Mouse (Mus musculus): Measurements from ENCODE around the gene Acer1. TPM values are rescaled to one million over a fixed set of nuclear protein-coding genes. Genes with fewer than 3 reads are reported as not detected.

Gene Acer1
- polyA plus RNA-seq, 1 experiment from 2014 or later: not detected

DNA sequence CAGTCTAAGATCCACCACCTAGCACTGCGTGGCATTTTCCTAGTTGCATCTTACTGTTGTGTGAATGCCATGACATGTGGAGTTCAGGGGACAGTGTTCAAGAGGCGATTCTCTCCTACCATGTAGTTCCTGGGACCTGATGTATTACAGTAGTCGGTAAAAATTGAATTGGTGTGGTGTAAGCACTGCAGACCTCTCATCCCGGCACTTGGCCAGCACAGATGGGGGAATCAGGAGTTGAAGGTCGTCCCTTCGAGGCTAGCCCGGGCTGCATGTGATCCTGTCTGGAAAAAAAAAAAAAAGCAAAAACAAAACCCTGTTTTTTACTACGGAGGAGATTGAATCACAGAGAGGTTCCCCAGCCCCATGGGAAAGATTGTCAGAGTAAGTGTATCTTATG, 13.1 kb upstream of the Acer1 start:
- Histone ChIP-seq H3K9me3 (ENCODE audit: control insufficient read depth, low read length) (no peaks in the 10 kb centered on the region), H3K36me3 (ENCODE audit: control insufficient read depth, insufficient read depth, low read length) (peaks cover 13% of the 10 kb centered on the region; the same call in 1 of the 2 replicates)

DNA sequence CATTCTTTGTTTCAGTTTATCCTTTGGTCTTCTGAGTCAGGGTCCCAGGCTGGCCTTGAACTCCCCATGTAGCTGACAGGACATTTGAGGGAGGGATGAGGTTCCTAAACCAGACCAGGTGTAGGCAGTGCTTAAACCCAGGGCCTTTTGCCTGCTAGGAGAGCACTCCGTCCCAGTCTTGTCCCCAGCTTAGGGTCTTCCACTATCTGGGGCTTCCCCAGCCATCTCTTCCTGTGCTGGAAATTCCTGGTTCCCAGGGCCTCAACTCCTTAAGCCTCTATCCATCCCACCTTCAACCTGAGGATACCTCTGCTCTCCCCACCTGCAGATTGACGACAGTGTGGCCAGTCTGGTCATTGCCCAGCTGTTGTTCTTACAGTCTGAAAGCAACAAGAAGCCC, 9.0 kb upstream of the Acer1 start:
- ATAC-seq (ENCODE audit: low FRiP score): no peak
- Histone ChIP-seq H3K27ac (ENCODE audit: low read depth, low read length) (no peak overlapping the region), H3K9me3 (ENCODE audit: control insufficient read depth, low read length) (no peaks in the 10 kb centered on the region), H3K4me3 (ENCODE audit: low read depth, low read length) (peak overlapping the region; percentile 67), H3K4me1 (replicated peaks; ENCODE audit: control insufficient read depth, insufficient read depth, low read length) (peaks cover 6% of the 10 kb centered on the region; the same call in 1 of the 2 replicates), H3K27me3 (ENCODE audit: control insufficient read depth, insufficient read depth, low read length) (no peaks in the 10 kb centered on the region; the same call in 1 of the 2 replicates), H3K36me3 (ENCODE audit: control insufficient read depth, insufficient read depth, low read length) (peaks cover 8% of the 10 kb centered on the region; the same call in 1 of the 2 replicates), H3K4me2 (replicated peaks; ENCODE audit: low read depth, low read length) (peak overlapping the region; percentile 57), H3K9ac (ENCODE audit: low read depth, low read length) (peak overlapping the region; percentile 61)
- WGBS: 81% methylated on average over 2 of the region's 2 CpGs
- DNase-seq (ENCODE audit: low spot score): peak; percentile 11

More for the DNA sequence above, 13.1 kb upstream of the Acer1 start:
- DNase-seq (ENCODE audit: low spot score): no peak
- no peak for ATAC-seq (ENCODE audit: low FRiP score)
- H3K4me3 ChIP-seq (ENCODE audit: low read depth, low read length): no peak overlapping the region
- no peak overlapping the region for H3K4me2 ChIP-seq (replicated peaks; ENCODE audit: low read depth, low read length)
- WGBS: 94% methylated on average over 8 of the region's 8 CpGs
- no peak overlapping the region for H3K9ac ChIP-seq (ENCODE audit: low read depth, low read length)
- H3K27me3 ChIP-seq (ENCODE audit: control insufficient read depth, insufficient read depth, low read length): no peaks in the 10 kb centered on the region; the same call in 1 of the 2 replicates
- H3K4me1 ChIP-seq (replicated peaks; ENCODE audit: control insufficient read depth, insufficient read depth, low read length): peaks cover 11% of the 10 kb centered on the region; the same call in 1 of the 2 replicates
- H3K27ac ChIP-seq (ENCODE audit: low read depth, low read length): no peak overlapping the region

DNA sequence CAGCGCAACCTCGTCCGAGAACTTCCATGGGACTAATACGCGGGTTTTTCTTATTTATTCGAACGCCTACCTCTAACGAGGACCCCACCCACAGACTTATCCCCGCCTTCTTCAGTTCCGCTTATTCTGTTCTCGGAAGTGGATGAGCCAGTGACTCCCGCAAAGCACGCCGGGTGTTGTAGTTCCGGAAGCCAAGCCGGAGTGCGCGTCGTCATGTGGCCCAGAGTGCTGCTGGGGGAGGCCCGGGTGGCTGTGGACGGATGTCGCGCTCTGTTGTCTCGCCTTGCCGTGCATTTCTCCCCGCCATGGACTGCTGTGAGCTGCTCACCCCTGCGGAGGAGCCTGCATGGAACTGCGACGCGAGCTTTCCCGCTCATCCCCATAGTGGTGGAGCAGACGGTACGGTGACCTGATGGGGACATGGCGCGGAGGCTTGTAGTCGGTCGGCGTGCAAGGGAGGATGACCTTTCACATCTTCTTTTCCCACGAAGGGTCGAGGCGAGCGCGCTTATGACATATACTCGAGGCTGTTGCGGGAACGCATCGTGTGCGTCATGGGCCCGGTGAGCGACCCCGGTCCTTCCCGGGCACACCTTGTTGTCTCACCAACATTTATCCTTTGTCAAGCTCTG, 8.3 kb upstream of the Acer1 start, which contains the start of gene Clpp:
TSS of gene Clpp (plus strand) at position 191 of the 632 bp plus-strand sequence.
- ATAC-seq (ENCODE audit: low FRiP score) (peak; percentile 96), DNase-seq (ENCODE audit: low spot score) (peak; percentile 95)
- no peaks in the 10 kb centered on the region for H3K9me3 ChIP-seq (ENCODE audit: control insufficient read depth, low read length)
- WGBS: under 1% methylated on average over 52 of the region's 52 CpGs
- H3K27ac ChIP-seq (ENCODE audit: low read depth, low read length): peak within 1 kb of the TSS; percentile 59; the same call in 1 of the 2 replicates
- H3K36me3 ChIP-seq (ENCODE audit: control insufficient read depth, insufficient read depth, low read length): peaks cover 8% of the 10 kb centered on the region; the same call in 1 of the 2 replicates
- H3K4me3 ChIP-seq (ENCODE audit: low read depth, low read length): peak within 1 kb of the TSS; percentile 67
- peaks cover 6% of the 10 kb centered on the region; the same call in 1 of the 2 replicates for H3K4me1 ChIP-seq (replicated peaks; ENCODE audit: control insufficient read depth, insufficient read depth, low read length)
- peak within 1 kb of the TSS; percentile 70 for H3K9ac ChIP-seq (ENCODE audit: low read depth, low read length)
- no peaks in the 10 kb centered on the region; the same call in 1 of the 2 replicates for H3K27me3 ChIP-seq (ENCODE audit: control insufficient read depth, insufficient read depth, low read length)
- peak within 1 kb of the TSS; percentile 57 for H3K4me2 ChIP-seq (replicated peaks; ENCODE audit: low read depth, low read length)

DNA sequence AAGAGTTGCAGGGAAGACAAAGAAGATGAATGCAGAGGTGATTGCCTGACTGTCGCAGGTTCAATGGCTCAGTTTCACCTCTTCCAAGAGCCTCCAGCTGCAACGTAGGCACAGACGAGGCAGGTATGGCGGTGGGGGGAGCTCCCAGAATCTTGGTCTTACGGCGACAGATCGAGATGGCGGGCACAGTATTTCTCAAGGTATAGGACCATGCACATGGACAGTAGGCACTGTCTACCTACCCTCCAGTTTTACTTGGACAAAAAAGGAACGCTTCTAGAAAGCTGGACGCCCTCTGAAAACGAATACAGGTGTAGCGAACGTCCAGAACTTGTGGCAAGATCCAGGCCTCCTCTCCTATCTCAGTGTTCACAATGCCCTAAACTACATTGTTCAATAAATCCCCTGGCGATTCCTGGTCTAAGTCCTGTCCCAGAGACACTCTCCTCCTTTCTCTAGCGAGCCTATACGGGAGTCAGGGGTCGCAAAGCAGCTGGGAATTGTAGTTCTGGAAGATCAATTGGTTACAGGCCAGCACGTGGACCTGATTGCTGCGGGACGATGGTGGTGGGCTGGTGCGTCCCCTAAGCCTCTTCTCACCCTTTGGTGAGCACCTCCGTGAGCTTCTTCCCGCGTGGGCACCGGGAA, 7.7 kb upstream of the Acer1 start:
- DNase-seq (ENCODE audit: low spot score): peak; percentile 87
- 4% methylated on average over 25 of the region's 25 CpGs for WGBS
- Histone ChIP-seq H3K27me3 (ENCODE audit: control insufficient read depth, insufficient read depth, low read length) (no peaks in the 10 kb centered on the region; the same call in 1 of the 2 replicates), H3K27ac (ENCODE audit: low read depth, low read length) (peak overlapping the region; percentile 59; the same call in 1 of the 2 replicates), H3K36me3 (ENCODE audit: control insufficient read depth, insufficient read depth, low read length) (peaks cover 6% of the 10 kb centered on the region; the same call in 1 of the 2 replicates), H3K4me1 (replicated peaks; ENCODE audit: control insufficient read depth, insufficient read depth, low read length) (peaks cover 6% of the 10 kb centered on the region; the same call in 1 of the 2 replicates), H3K4me3 (ENCODE audit: low read depth, low read length) (peak overlapping the region; percentile 67), H3K4me2 (replicated peaks; ENCODE audit: low read depth, low read length) (peak overlapping the region; percentile 57), H3K9me3 (ENCODE audit: control insufficient read depth, low read length) (no peaks in the 10 kb centered on the region), H3K9ac (ENCODE audit: low read depth, low read length) (peak overlapping the region; percentile 70)
- peak; percentile 95 for ATAC-seq (ENCODE audit: low FRiP score)

DNA sequence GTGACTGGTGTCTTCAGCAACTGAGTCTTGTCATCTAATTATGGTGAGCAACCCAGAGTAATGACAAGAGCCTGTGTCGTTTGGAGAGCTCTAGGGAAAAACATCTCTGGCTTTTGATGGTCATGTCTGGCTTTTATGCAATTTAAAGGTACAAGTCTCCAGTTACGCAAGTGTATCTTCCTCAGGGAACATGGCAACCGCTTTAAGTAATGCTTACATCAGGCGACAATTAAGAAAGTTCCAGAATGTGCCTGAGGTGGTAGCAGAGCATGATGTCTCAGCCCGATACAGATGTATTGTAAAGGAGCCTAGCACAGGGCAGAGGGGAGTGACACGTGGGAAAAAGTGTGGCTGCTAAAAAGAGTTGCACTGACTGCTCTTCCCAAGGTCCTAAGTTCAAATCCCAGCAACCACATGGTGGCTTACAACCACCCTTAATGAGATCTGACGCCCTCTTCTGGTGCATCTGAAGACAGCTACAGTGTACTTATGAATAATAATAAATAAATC, 7.0 kb upstream of the Acer1 start:
- Histone ChIP-seq H3K4me2 (replicated peaks; ENCODE audit: low read depth, low read length) (peak overlapping the region; percentile 57), H3K36me3 (ENCODE audit: control insufficient read depth, insufficient read depth, low read length) (peaks cover 6% of the 10 kb centered on the region; the same call in 1 of the 2 replicates), H3K9ac (ENCODE audit: low read depth, low read length) (peak overlapping the region; percentile 3; the same call in 1 of the 2 replicates)

DNA sequence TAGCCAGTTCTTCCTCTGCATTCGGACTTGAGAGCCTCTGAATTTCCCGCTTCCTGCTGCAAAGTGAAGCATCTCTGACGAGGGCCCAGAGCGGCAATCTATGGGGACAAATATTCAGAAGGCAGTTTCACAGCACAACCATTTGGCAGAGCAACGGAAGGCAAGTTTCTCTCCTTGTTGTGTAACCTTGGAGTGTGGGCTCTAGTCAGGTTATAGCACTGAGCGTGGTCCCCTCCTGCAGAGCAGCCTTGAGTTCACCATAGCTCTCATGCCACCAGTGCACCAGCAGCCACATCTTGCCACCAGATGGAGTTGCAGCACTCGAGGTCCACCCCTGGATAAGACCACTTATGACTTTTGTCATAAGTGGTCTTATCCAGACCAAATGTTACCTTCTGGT, 6.5 kb upstream of the Acer1 start:
- H3K4me1 ChIP-seq (replicated peaks; ENCODE audit: control insufficient read depth, insufficient read depth, low read length): peaks cover 6% of the 10 kb centered on the region; the same call in 1 of the 2 replicates
- H3K9me3 ChIP-seq (ENCODE audit: control insufficient read depth, low read length): no peaks in the 10 kb centered on the region
- no peak for ATAC-seq (ENCODE audit: low FRiP score)
- H3K9ac ChIP-seq (ENCODE audit: low read depth, low read length): no peak overlapping the region
- DNase-seq (ENCODE audit: low spot score): no peak
- peaks cover 2% of the 10 kb centered on the region; the same call in 1 of the 2 replicates for H3K36me3 ChIP-seq (ENCODE audit: control insufficient read depth, insufficient read depth, low read length)
- no peak overlapping the region for H3K27ac ChIP-seq (ENCODE audit: low read depth, low read length)
- no peak overlapping the region for H3K4me2 ChIP-seq (replicated peaks; ENCODE audit: low read depth, low read length)
- no peaks in the 10 kb centered on the region; the same call in 1 of the 2 replicates for H3K27me3 ChIP-seq (ENCODE audit: control insufficient read depth, insufficient read depth, low read length)
- WGBS: 90% methylated on average over 7 of the region's 7 CpGs
- H3K4me3 ChIP-seq (ENCODE audit: low read depth, low read length): no peak overlapping the region

More for the DNA sequence above, 7.0 kb upstream of the Acer1 start:
- 79% methylated on average over 7 of the region's 7 CpGs for WGBS
- Histone ChIP-seq H3K4me3 (ENCODE audit: low read depth, low read length) (peak overlapping the region; percentile 67; the same call in 1 of the 2 replicates), H3K27ac (ENCODE audit: low read depth, low read length) (no peak overlapping the region), H3K9me3 (ENCODE audit: control insufficient read depth, low read length) (no peaks in the 10 kb centered on the region), H3K27me3 (ENCODE audit: control insufficient read depth, insufficient read depth, low read length) (no peaks in the 10 kb centered on the region; the same call in 1 of the 2 replicates), H3K4me1 (replicated peaks; ENCODE audit: control insufficient read depth, insufficient read depth, low read length) (peaks cover 6% of the 10 kb centered on the region; the same call in 1 of the 2 replicates)
- no peak for DNase-seq (ENCODE audit: low spot score)
- no peak for ATAC-seq (ENCODE audit: low FRiP score)

DNA sequence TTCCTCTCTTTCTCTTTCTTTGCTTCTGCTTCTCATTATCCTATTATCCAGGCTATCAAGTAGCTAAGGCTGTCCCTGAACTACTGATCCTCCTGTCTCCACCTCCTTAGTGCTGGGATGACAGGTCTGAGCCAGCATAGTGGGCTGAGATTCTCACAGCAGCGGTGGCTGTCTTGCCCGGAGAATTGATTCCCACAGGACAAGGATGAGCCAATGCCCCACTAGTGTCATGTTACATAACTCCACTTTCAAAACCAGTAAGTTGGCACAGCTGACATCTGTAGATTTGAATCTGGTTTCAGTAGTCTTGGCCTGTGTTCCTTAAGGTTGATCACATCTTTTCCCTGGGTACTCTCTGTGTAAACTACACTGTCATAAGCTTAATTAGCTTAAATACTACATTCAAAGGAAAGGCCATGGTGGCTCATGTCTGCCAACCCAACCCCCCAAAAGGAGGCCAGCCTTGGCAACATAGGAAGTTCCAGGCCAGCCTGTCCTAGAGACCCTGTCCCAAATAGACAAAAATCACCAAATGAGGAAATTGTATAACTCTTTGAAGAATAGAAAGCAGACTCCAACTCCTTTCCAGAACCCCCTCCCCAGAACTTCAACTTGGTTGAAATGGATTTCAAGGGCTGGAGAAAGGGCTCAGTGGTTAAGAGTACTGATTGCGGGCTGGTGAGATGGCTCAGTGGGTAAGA, 4.3 kb upstream of the Acer1 start:
- WGBS: 90% methylated on average over 3 of the region's 3 CpGs
- no peak overlapping the region for H3K27ac ChIP-seq (ENCODE audit: low read depth, low read length)
- DNase-seq (ENCODE audit: low spot score): no peak
- H3K4me3 ChIP-seq (ENCODE audit: low read depth, low read length): no peak overlapping the region
- no peak overlapping the region for H3K4me2 ChIP-seq (replicated peaks; ENCODE audit: low read depth, low read length)
- ATAC-seq (ENCODE audit: low FRiP score): no peak
- H3K9me3 ChIP-seq (ENCODE audit: control insufficient read depth, low read length): no peaks in the 10 kb centered on the region
- peaks cover 5% of the 10 kb centered on the region; the same call in 1 of the 2 replicates for H3K4me1 ChIP-seq (replicated peaks; ENCODE audit: control insufficient read depth, insufficient read depth, low read length)
- no peaks in the 10 kb centered on the region; the same call in 1 of the 2 replicates for H3K27me3 ChIP-seq (ENCODE audit: control insufficient read depth, insufficient read depth, low read length)
- no peak overlapping the region for H3K9ac ChIP-seq (ENCODE audit: low read depth, low read length)
- no peaks in the 10 kb centered on the region for H3K36me3 ChIP-seq (ENCODE audit: control insufficient read depth, insufficient read depth, low read length)

DNA sequence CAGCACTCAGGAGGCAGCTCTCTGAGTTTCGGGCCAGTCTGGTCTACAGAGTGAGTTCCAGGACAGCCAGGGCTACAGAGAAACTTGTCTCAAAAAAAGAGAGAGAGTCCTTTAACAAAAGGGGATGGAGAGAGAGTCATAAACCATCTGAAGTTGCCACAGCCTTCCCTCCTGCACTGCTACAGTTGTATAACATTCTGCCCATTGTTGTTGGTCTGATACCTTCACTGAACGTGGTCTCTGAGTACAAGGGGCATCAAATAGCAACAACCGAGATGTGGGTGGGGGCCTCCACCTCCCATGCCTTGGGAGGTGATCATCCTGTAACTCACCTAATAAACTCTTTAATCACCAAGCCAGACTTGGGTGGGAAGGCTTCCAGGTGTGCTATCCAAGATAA, 3.7 kb upstream of the Acer1 start:
- Histone ChIP-seq H3K4me3 (ENCODE audit: low read depth, low read length) (no peak overlapping the region), H3K27ac (ENCODE audit: low read depth, low read length) (no peak overlapping the region), H3K4me1 (replicated peaks; ENCODE audit: control insufficient read depth, insufficient read depth, low read length) (no peaks in the 10 kb centered on the region), H3K36me3 (ENCODE audit: control insufficient read depth, insufficient read depth, low read length) (no peaks in the 10 kb centered on the region), H3K27me3 (ENCODE audit: control insufficient read depth, insufficient read depth, low read length) (no peaks in the 10 kb centered on the region), H3K9ac (ENCODE audit: low read depth, low read length) (no peak overlapping the region), H3K4me2 (replicated peaks; ENCODE audit: low read depth, low read length) (no peak overlapping the region), H3K9me3 (ENCODE audit: control insufficient read depth, low read length) (no peaks in the 10 kb centered on the region)
- ATAC-seq (ENCODE audit: low FRiP score) (no peak), DNase-seq (ENCODE audit: low spot score) (no peak)
- WGBS: 75% methylated on average over 3 of the region's 3 CpGs

Measured in hindbrain, embryonic 11.5 days (tissue).